Mouse (Mus musculus): ENCODE measurements around the gene Hk1.
A peak's percentile ranks its signal among the peaks of the same experiment; 100 is the strongest.

DNA sequence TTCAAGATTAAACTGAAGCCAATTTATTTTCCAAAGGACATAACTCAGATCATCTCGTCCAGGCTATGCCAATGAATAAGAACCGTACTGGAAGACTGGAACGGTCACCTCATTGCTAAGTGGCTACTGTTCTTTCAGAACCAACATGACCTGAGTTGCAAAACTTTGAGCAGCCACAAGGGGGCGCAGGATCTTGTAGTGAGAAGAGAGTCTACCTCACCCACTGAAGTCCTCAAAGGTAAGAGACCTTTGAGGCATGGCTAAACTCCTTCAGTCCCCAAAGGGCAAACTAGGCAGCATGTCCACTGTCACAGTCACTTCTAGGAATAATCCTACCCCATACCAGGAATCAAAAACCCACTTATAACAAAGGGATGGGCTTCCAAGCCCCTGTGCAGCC lies 104.5 kb downstream of the Hk1 start:
- TF ChIP-seq CTCF (conservative IDR thresholded peaks at IDR 0.05; ENCODE audit: insufficient read depth, insufficient read length, low read depth, low read length) = peak; percentile 78
- TF ChIP-seq POLR2A (IDR thresholded peaks at IDR 0.05; ENCODE audit: low read depth, low read length) = no peak

All from kidney, adult 2 months (tissue).